Mouse (Mus musculus): Measurements from ENCODE around the gene Psd.

DNA sequence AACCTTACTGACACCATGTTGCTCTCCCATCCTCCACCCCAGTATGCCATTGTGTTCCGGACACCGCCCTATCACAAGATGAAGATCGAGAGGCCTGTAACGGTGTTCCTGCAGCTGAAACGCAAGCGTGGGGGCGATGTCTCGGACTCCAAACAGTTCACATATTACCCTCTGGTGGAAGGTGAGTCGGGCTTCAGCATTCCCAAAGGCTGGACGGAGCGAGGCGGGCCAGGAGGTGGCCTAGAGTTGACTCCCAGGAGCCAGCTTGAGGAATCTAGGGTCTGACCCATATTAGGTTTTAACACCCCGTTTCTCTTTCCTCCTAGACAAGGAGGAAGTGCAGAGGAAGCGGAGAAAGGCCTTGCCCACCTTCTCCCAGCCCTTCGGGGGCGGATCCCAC lies 18.7 kb downstream of the Psd start:
- TF ChIP-seq POLR2A (IDR thresholded peaks at IDR 0.05; ENCODE audit: control insufficient read depth, extremely low read depth, insufficient read depth, low read length, poor library complexity) (no peak), CTCF (IDR thresholded peaks at IDR 0.05; ENCODE audit: borderline replicate concordance, control insufficient read depth, extremely low read depth, insufficient read depth, low read length, poor library complexity) (no peak)
